Mouse (Mus musculus): ENCODE data around the gene Pacsin2. TPM values are rescaled to one million over a fixed set of nuclear protein-coding genes. Genes with fewer than 3 reads are reported as not detected.
A peak's percentile ranks its signal among the peaks of the same experiment; 100 is the strongest.
"Not testable (repeated sequence)": the region's sequence is repeated elsewhere in the genome, so short reads cannot be mapped to it uniquely, and the experiment has no call there.

Pacsin2 gene
- polyA plus RNA-seq, 1 experiment from 2014 or later, result 76.4 TPM

- 88% methylated on average over 1 of the region's 1 CpGs for WGBS
- H3K9ac ChIP-seq (ENCODE audit: low read depth, low read length), result not testable (repeated sequence)
Observed at GRCm38 (mm10) chr15:83362813-83363212, 101.6 kb downstream of the Pacsin2 start.

DNA sequence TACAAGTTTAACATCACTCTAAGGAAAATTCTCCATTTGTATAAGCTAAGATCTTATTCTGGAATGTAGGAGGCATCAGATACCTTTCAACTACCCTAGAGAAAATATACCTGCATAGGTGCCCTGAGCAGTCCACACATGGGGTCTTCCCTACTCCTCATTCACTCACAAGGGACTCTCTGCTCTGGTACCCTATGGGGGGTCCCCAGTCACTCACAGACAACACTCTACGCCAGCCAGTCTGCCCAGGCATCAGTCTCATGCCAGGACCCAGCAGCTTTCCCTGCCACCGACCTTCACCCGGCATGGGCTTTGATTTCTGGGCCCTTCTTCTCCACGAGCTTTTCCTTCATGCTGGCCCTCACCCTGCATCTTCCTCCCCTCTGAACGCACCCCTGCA, 103.5 kb downstream of the Pacsin2 start:
- not testable (repeated sequence) for H3K4me1 ChIP-seq (ENCODE audit: control insufficient read depth, insufficient read depth, low read length); ATAC-seq; H3K27ac ChIP-seq (ENCODE audit: low read length); H3K36me3 ChIP-seq (ENCODE audit: control insufficient read depth, insufficient read depth, low read length); H3K9ac ChIP-seq (ENCODE audit: low read depth, low read length); H3K4me2 ChIP-seq (ENCODE audit: low read depth, low read length); H3K4me3 ChIP-seq (ENCODE audit: low read length); H3K9me3 ChIP-seq (ENCODE audit: control insufficient read depth, low read length); H3K27me3 ChIP-seq (replicated peaks; ENCODE audit: control insufficient read depth, insufficient read depth, low read length)
- 64% methylated on average over 5 of the region's 5 CpGs for WGBS

More at GRCm38 (mm10) chr15:83362813-83363212, 101.6 kb downstream of the Pacsin2 start:
- H3K4me1 ChIP-seq (ENCODE audit: control insufficient read depth, insufficient read depth, low read length); H3K27me3 ChIP-seq (replicated peaks; ENCODE audit: control insufficient read depth, insufficient read depth, low read length); H3K4me3 ChIP-seq (ENCODE audit: low read length); H3K36me3 ChIP-seq (ENCODE audit: control insufficient read depth, insufficient read depth, low read length); H3K27ac ChIP-seq (ENCODE audit: low read length); H3K9me3 ChIP-seq (ENCODE audit: control insufficient read depth, low read length); H3K4me2 ChIP-seq (ENCODE audit: low read depth, low read length); ATAC-seq: not testable (repeated sequence)

DNA sequence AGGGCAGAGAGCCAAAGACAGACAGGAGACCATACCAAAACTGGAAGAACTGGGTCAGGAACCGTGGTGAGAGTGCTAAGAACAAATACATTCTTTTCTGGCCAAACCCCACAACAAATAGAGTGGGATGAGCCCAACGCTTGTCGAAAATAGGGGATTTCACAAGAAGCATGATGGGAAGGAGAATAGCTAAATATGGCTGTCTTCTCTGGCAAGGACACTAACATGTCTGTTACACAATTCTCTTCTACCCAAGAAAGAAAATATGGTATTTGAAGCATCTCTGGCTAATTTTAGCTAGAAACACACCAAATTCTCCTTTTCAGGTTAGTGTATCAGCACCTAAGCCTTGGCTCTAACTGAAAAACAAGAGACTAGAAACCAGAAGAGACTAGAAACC, 104.3 kb downstream of the Pacsin2 start:
- H3K9ac ChIP-seq (ENCODE audit: low read depth, low read length), result no peak overlapping the region
- H3K4me3 ChIP-seq (ENCODE audit: low read length), result no peak overlapping the region
- no peak for ATAC-seq
- no peak overlapping the region for H3K27ac ChIP-seq (ENCODE audit: low read length)
- no peaks in the 10 kb centered on the region for H3K36me3 ChIP-seq (ENCODE audit: control insufficient read depth, insufficient read depth, low read length)
- H3K4me1 ChIP-seq (ENCODE audit: control insufficient read depth, insufficient read depth, low read length), result no peaks in the 10 kb centered on the region
- H3K27me3 ChIP-seq (replicated peaks; ENCODE audit: control insufficient read depth, insufficient read depth, low read length), result no peaks in the 10 kb centered on the region
- no peak overlapping the region for H3K4me2 ChIP-seq (ENCODE audit: low read depth, low read length)
- no peaks in the 10 kb centered on the region for H3K9me3 ChIP-seq (ENCODE audit: control insufficient read depth, low read length)
- WGBS, result 75% methylated on average over 3 of the region's 3 CpGs

- no peaks in the 10 kb centered on the region for H3K9me3 ChIP-seq (ENCODE audit: control insufficient read depth, low read length)
- no peak overlapping the region for H3K4me2 ChIP-seq (ENCODE audit: low read depth, low read length)
- no peak overlapping the region for H3K27ac ChIP-seq (ENCODE audit: low read length)
- no peak for ATAC-seq
- no peaks in the 10 kb centered on the region for H3K4me1 ChIP-seq (ENCODE audit: control insufficient read depth, insufficient read depth, low read length)
- no peaks in the 10 kb centered on the region for H3K36me3 ChIP-seq (ENCODE audit: control insufficient read depth, insufficient read depth, low read length)
- no peak overlapping the region for H3K4me3 ChIP-seq (ENCODE audit: low read length)
- H3K9ac ChIP-seq (ENCODE audit: low read depth, low read length), result no peak overlapping the region
- no peaks in the 10 kb centered on the region for H3K27me3 ChIP-seq (replicated peaks; ENCODE audit: control insufficient read depth, insufficient read depth, low read length)
- 93% methylated on average over 1 of the region's 1 CpGs for WGBS
Observed at GRCm38 (mm10) chr15:83358476-83358875, 105.9 kb downstream of the Pacsin2 start.

DNA sequence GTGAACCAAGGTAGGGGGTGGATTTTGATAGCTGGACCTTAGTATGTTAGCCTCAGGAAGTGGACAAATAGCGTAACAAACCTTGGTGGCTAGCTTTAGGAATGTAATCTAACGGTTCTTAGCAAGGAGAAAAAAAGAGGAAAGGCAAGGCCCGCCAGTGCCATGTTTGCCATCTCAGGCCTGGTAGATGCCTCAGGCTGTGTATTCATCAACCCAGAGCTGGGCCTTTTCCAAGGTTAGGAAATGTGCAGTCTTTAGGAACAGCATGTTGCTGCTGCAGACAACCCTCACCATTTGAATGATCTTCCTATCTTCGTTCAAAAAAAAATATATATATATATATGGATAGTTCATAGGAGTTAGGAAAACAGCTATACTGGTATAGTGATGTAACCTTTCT, 112.9 kb downstream of the Pacsin2 start:
- peak overlapping the region; percentile 96 for H3K27ac ChIP-seq (ENCODE audit: low read length)
- H3K9ac ChIP-seq (ENCODE audit: low read depth, low read length), result no peak overlapping the region
- peaks cover 12% of the 10 kb centered on the region; the same call in 1 of the 2 replicates for H3K4me1 ChIP-seq (ENCODE audit: control insufficient read depth, insufficient read depth, low read length)
- 72% methylated on average over 4 of the region's 4 CpGs for WGBS
- 0 out of 2 replicates have a peak overlapping the region, but pooled peaks have one; percentile 9 for H3K4me2 ChIP-seq (ENCODE audit: low read depth, low read length)
- peaks cover 4% of the 10 kb centered on the region; the same call in 1 of the 2 replicates for H3K36me3 ChIP-seq (ENCODE audit: control insufficient read depth, insufficient read depth, low read length)
- no peak for ATAC-seq
- H3K27me3 ChIP-seq (replicated peaks; ENCODE audit: control insufficient read depth, insufficient read depth, low read length), result no peaks in the 10 kb centered on the region
- no peaks in the 10 kb centered on the region for H3K9me3 ChIP-seq (ENCODE audit: control insufficient read depth, low read length)
- no peak overlapping the region for H3K4me3 ChIP-seq (ENCODE audit: low read length)

DNA sequence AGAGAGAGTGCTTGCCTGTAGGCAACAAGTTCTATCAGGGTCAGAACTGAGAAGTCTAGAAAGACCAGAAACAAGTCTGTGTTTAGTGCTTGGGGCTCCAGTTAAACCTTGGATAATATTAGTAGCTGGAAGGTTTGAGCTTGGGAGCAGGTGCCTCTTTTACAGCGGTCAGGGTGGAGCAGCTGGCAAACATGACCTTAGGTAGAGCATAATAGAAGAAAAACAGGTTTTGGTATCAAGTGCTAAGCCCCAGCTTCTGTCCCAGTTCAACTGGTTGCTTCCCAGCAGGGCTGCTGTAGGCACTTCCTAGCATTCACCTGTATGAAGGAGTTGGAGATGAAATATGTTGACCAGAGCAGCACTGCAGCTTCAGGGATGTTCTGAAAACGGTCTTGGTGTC, 113.5 kb downstream of the Pacsin2 start:
- ATAC-seq, result peak; percentile 75
- WGBS, result 39% methylated on average over 2 of the region's 2 CpGs
- Histone ChIP-seq H3K27ac (ENCODE audit: low read length) (peak overlapping the region; percentile 96), H3K27me3 (replicated peaks; ENCODE audit: control insufficient read depth, insufficient read depth, low read length) (no peaks in the 10 kb centered on the region), H3K4me3 (ENCODE audit: low read length) (peak overlapping the region; percentile 87), H3K9ac (ENCODE audit: low read depth, low read length) (peak overlapping the region; percentile 94), H3K9me3 (ENCODE audit: control insufficient read depth, low read length) (no peaks in the 10 kb centered on the region), H3K4me2 (ENCODE audit: low read depth, low read length) (peak overlapping the region; percentile 72), H3K4me1 (ENCODE audit: control insufficient read depth, insufficient read depth, low read length) (peaks cover 12% of the 10 kb centered on the region; the same call in 1 of the 2 replicates), H3K36me3 (ENCODE audit: control insufficient read depth, insufficient read depth, low read length) (peaks cover 4% of the 10 kb centered on the region; the same call in 1 of the 2 replicates)

GRCm38 (mm10) chr15:83349954-83350711, 114.3 kb downstream of the Pacsin2 start, which contains the start of gene Arfgap3:
TSS of gene Arfgap3 (minus strand) at chr15:83350247.
- Histone ChIP-seq H3K27ac (ENCODE audit: low read length) (peak within 1 kb of the TSS; percentile 96), H3K9ac (ENCODE audit: low read depth, low read length) (peak within 1 kb of the TSS; percentile 94), H3K36me3 (ENCODE audit: control insufficient read depth, insufficient read depth, low read length) (peaks cover 4% of the 10 kb centered on the region; the same call in 1 of the 2 replicates), H3K4me2 (ENCODE audit: low read depth, low read length) (peak within 1 kb of the TSS; percentile 80), H3K27me3 (replicated peaks; ENCODE audit: control insufficient read depth, insufficient read depth, low read length) (no peaks in the 10 kb centered on the region), H3K9me3 (ENCODE audit: control insufficient read depth, low read length) (no peaks in the 10 kb centered on the region), H3K4me3 (ENCODE audit: low read length) (peak within 1 kb of the TSS; percentile 87), H3K4me1 (ENCODE audit: control insufficient read depth, insufficient read depth, low read length) (peaks cover 18% of the 10 kb centered on the region; the same call in 1 of the 2 replicates)
- under 1% methylated on average over 60 of the region's 60 CpGs for WGBS
- ATAC-seq, result peak; percentile 84

DNA sequence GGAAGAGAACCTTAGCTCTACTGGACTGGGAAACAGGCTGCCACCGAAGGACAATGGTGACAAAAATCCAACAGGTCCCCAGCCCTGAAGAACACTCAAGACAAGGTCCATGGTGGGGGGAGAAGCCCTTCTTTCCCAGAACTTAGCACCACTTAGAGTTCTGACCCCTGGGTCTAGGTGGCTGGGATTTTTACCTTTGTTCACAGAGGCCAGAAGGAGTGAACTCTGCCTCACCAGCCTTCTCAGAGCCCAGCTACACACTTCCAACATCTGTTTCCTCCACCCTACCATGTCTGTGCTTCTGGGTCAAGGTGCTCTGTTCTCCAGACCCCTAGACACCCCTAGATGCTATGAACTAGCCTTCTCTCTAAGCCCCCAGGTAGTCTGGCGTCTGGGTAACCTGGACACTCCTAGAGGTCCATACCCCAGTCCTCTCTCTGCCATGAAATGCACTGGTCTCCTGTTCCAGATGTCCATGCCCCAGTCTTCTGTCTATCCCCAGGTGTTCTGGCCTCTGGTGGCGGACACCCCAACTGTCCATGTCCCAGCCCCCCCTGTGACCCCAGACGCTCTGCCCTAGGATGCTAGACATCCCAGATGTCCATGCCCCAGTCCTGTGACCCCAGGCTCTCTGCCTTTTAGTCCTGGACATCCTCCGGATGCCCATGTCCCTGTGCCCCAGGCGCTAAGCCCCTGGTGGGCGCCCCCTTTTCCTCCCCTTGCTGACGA, 115.0 kb downstream of the Pacsin2 start:
- Histone ChIP-seq H3K4me2 (ENCODE audit: low read depth, low read length) (peak overlapping the region; percentile 80), H3K9me3 (ENCODE audit: control insufficient read depth, low read length) (no peaks in the 10 kb centered on the region), H3K4me1 (ENCODE audit: control insufficient read depth, insufficient read depth, low read length) (peaks cover 21% of the 10 kb centered on the region; the same call in 1 of the 2 replicates), H3K27me3 (replicated peaks; ENCODE audit: control insufficient read depth, insufficient read depth, low read length) (no peaks in the 10 kb centered on the region), H3K36me3 (ENCODE audit: control insufficient read depth, insufficient read depth, low read length) (peaks cover 4% of the 10 kb centered on the region; the same call in 1 of the 2 replicates), H3K9ac (ENCODE audit: low read depth, low read length) (peak overlapping the region; percentile 94), H3K4me3 (ENCODE audit: low read length) (peak overlapping the region; percentile 87), H3K27ac (ENCODE audit: low read length) (peak overlapping the region; percentile 80)
- WGBS, result 13% methylated on average over 8 of the region's 8 CpGs
- peak; percentile 12 for ATAC-seq

DNA sequence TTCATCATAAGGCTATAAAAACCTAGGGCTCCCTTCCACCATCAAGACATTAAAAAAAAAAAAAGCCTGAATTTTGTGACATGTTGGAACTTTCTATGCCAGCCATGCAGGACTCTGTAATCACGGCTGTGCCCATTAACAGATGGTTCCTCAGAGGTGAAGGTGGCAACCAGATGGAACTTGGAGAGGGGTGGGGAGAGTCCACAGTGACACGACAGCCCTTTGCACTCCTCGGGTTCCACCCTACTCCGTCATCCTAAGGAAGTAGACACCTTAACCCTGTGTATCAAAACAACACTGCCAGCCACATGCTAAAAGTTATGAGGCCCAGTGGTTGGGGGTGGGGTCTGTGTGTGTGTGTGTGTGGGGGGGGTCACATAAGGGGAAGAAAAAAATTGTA, 115.7 kb downstream of the Pacsin2 start:
- peak overlapping the region; percentile 80 for H3K27ac ChIP-seq (ENCODE audit: low read length)
- peak overlapping the region; percentile 87 for H3K4me3 ChIP-seq (ENCODE audit: low read length)
- WGBS, result 56% methylated on average over 4 of the region's 4 CpGs
- H3K27me3 ChIP-seq (replicated peaks; ENCODE audit: control insufficient read depth, insufficient read depth, low read length), result no peaks in the 10 kb centered on the region
- peak overlapping the region; percentile 80 for H3K4me2 ChIP-seq (ENCODE audit: low read depth, low read length)
- H3K9ac ChIP-seq (ENCODE audit: low read depth, low read length), result peak overlapping the region; percentile 94
- H3K36me3 ChIP-seq (ENCODE audit: control insufficient read depth, insufficient read depth, low read length), result peaks cover 4% of the 10 kb centered on the region; the same call in 1 of the 2 replicates
- H3K9me3 ChIP-seq (ENCODE audit: control insufficient read depth, low read length), result no peaks in the 10 kb centered on the region
- peaks cover 25% of the 10 kb centered on the region; the same call in 1 of the 2 replicates for H3K4me1 ChIP-seq (ENCODE audit: control insufficient read depth, insufficient read depth, low read length)
- peak; percentile 27 for ATAC-seq

Data from intestine, embryonic 16.5 days (tissue).